Mouse (Mus musculus): ENCODE measurements around the gene Hck. TPM values are rescaled to one million over a fixed set of nuclear protein-coding genes. Genes with fewer than 3 reads are reported as not detected.

The Hck gene
- polyA plus RNA-seq, 1 experiment from 2014 or later: 1.9 TPM

DNA sequence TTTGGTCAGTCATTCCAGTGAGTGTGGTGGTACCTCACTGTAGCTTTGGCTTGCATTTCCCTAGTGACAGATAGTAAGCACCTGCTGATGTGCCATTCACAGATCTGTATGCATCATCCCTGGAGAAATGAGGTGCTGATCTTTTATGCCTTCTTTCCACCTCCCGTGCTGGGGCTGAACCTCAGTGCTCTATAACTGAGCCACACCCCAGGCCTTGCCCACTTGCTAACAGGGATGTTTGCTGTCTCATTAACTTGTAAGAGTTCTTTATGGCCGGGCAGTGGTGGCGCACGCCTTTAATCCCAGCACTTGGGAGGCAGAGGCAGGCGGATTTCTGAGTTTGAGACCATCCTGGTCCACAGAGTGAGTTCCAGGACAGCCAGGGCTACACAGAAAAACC is 63.7 kb downstream of the Hck start:
- no peak overlapping the region for H3K4me3 ChIP-seq (ENCODE audit: low read depth, low read length)
- H3K9me3 ChIP-seq (replicated peaks; ENCODE audit: control insufficient read depth, low read length): no peaks in the 10 kb centered on the region
- H3K27me3 ChIP-seq (replicated peaks; ENCODE audit: control insufficient read depth, insufficient read depth, low read length): no peaks in the 10 kb centered on the region
- no peak overlapping the region for H3K4me2 ChIP-seq (ENCODE audit: low read length)
- 93% methylated on average over 5 of the region's 5 CpGs for WGBS
- H3K36me3 ChIP-seq (ENCODE audit: control insufficient read depth, insufficient read depth, low read length): no peaks in the 10 kb centered on the region
- peaks cover 5% of the 10 kb centered on the region; the same call in 1 of the 2 replicates for H3K4me1 ChIP-seq (ENCODE audit: control insufficient read depth, insufficient read depth, low read length)
- DNase-seq (ENCODE audit: low spot score) (no peak), ATAC-seq (no peak)
- no peak overlapping the region for H3K9ac ChIP-seq (ENCODE audit: low read length)
- H3K27ac ChIP-seq (ENCODE audit: low read depth, low read length): no peak overlapping the region

DNA sequence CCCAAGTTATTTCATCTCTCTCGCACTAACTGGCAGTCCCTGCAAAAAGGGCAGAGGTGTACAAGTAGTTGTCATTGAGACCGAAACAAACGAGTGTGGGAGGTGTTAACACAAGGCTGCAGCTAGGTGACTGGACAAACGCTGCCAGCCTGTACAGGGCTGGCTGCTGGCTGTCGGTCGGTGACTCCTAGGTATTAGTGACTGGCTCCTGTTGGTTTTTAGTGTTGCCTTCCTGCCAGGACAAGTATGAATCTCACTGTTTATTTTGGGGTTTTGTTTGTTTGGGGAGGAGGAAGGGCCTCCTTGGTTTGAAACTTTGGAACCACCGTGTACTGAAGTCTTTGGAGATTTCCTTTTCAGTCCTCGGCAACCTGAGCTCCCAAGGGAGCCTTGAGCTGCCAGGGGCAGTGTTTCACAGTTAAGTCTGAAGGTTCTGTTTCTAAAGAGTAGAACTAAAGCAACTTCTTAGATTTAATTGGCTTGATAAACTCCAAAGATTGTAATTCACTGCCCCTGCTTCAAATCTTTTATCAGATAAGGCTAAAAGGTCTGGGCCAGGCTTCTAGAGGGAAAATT is 67.8 kb downstream of the Hck start:
- ATAC-seq (no peak), DNase-seq (ENCODE audit: low spot score) (no peak)
- Histone ChIP-seq H3K4me1 (ENCODE audit: control insufficient read depth, insufficient read depth, low read length) (no peaks in the 10 kb centered on the region), H3K9ac (ENCODE audit: low read length) (no peak overlapping the region), H3K27ac (ENCODE audit: low read depth, low read length) (no peak overlapping the region), H3K4me2 (ENCODE audit: low read length) (no peak overlapping the region), H3K36me3 (ENCODE audit: control insufficient read depth, insufficient read depth, low read length) (peaks cover 21% of the 10 kb centered on the region), H3K27me3 (replicated peaks; ENCODE audit: control insufficient read depth, insufficient read depth, low read length) (no peaks in the 10 kb centered on the region), H3K9me3 (replicated peaks; ENCODE audit: control insufficient read depth, low read length) (no peaks in the 10 kb centered on the region), H3K4me3 (ENCODE audit: low read depth, low read length) (no peak overlapping the region)
- WGBS: 83% methylated on average over 8 of the region's 8 CpGs

DNA sequence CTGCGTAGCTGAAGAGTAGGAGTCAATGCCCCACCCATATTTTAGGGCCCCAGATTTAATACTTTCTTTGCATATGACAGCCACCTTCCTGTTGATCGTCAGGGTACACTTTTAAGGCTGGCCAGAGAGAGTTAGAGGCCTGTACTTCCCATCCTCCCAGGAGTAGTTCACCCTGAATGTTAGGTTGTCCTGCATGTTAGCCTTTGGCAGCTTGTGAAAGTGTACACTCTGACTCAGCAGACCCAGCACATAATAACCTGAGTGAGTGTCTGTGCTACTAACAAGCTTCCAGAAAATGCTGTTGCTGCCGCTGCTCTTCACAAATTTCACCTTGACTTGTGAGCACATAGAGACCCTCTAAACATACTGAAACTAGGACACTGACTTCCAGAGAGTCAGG is 68.9 kb downstream of the Hck start:
- no peak for ATAC-seq
- no peak overlapping the region for H3K4me2 ChIP-seq (ENCODE audit: low read length)
- DNase-seq (ENCODE audit: low spot score): no peak
- H3K9ac ChIP-seq (ENCODE audit: low read length): no peak overlapping the region
- H3K27ac ChIP-seq (ENCODE audit: low read depth, low read length): no peak overlapping the region
- H3K4me3 ChIP-seq (ENCODE audit: low read depth, low read length): no peak overlapping the region
- H3K9me3 ChIP-seq (replicated peaks; ENCODE audit: control insufficient read depth, low read length): no peaks in the 10 kb centered on the region
- peaks cover 30% of the 10 kb centered on the region for H3K36me3 ChIP-seq (ENCODE audit: control insufficient read depth, insufficient read depth, low read length)
- H3K27me3 ChIP-seq (replicated peaks; ENCODE audit: control insufficient read depth, insufficient read depth, low read length): no peaks in the 10 kb centered on the region
- H3K4me1 ChIP-seq (ENCODE audit: control insufficient read depth, insufficient read depth, low read length): no peaks in the 10 kb centered on the region
- WGBS: 95% methylated on average over 3 of the region's 3 CpGs

DNA sequence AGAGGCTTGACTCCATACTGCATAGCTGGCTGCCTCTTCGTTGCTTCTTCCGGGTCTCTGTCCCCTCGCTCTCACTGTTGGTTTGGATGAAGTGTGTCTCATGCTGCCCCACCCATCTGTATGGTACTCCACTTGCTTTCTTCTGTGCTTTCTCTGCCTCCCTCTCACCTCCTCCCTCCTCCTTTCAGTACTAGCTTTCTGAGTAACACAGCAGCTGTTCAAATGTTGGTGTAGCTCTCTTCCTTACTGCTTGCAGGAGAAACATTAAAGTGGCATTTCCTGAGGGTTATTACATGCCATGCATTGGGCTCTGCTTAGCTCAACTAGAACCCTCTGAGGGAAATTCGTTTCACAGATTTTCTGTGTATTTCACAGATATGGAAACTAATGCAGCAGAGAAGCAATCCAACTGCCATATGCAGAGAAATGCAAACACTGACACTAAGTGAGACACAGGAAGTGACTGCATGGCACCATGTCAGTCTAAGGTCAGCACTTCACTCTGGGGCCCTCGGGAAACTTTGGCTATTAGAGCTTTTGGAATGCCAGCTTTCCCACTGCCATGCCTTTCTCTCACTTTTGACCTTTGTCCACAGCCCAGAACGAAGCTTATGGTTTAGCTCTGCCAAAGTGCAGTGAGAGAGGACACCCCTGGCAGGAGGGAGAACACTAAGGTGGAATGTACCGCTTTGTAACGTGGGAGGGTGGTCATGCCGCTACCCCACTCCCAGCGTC is 71.0 kb downstream of the Hck start:
- Histone ChIP-seq H3K27me3 (replicated peaks; ENCODE audit: control insufficient read depth, insufficient read depth, low read length) (no peaks in the 10 kb centered on the region), H3K27ac (ENCODE audit: low read depth, low read length) (no peak overlapping the region), H3K4me2 (ENCODE audit: low read length) (no peak overlapping the region), H3K9me3 (replicated peaks; ENCODE audit: control insufficient read depth, low read length) (no peaks in the 10 kb centered on the region), H3K4me1 (ENCODE audit: control insufficient read depth, insufficient read depth, low read length) (no peaks in the 10 kb centered on the region), H3K36me3 (ENCODE audit: control insufficient read depth, insufficient read depth, low read length) (peaks cover 49% of the 10 kb centered on the region), H3K9ac (ENCODE audit: low read length) (no peak overlapping the region), H3K4me3 (ENCODE audit: low read depth, low read length) (no peak overlapping the region)
- no peak for ATAC-seq
- WGBS: 92% methylated on average over 10 of the region's 10 CpGs
- DNase-seq (ENCODE audit: low spot score): no peak

- no peaks in the 10 kb centered on the region for H3K9me3 ChIP-seq (replicated peaks; ENCODE audit: control insufficient read depth, low read length)
- 87% methylated on average over 3 of the region's 3 CpGs for WGBS
- H3K4me1 ChIP-seq (ENCODE audit: control insufficient read depth, insufficient read depth, low read length): no peaks in the 10 kb centered on the region
- H3K27ac ChIP-seq (ENCODE audit: low read depth, low read length): no peak overlapping the region
- H3K27me3 ChIP-seq (replicated peaks; ENCODE audit: control insufficient read depth, insufficient read depth, low read length): no peaks in the 10 kb centered on the region
- H3K4me3 ChIP-seq (ENCODE audit: low read depth, low read length): no peak overlapping the region
- peaks cover 56% of the 10 kb centered on the region for H3K36me3 ChIP-seq (ENCODE audit: control insufficient read depth, insufficient read depth, low read length)
- H3K4me2 ChIP-seq (ENCODE audit: low read length): no peak overlapping the region
- H3K9ac ChIP-seq (ENCODE audit: low read length): no peak overlapping the region
- no peak for DNase-seq (ENCODE audit: low spot score)
- no peak for ATAC-seq
Measured at GRCm38 (mm10) chr2:153179961-153180360, 71.7 kb downstream of the Hck start.

DNA sequence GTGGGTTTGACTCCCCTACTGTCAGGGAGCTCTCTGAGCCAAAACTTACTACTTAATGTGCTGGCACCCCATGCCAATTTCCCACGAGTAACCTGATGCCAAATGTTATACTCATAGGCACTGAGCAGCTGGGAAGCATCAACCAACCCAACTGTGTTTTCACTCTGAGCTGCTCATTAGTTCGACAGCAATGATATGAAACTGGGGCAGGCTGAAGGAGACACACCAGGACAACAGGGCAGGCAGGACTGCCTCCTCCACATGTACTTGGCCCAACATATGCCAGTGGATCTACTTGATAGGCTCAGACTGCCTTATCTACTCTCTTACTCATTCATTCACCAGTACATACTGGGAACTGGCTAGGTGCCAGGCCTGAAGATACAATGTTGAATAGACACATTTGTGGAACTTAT is 77.9 kb downstream of the Hck start:
- WGBS: 53% methylated on average over 2 of the region's 2 CpGs

GRCm38 (mm10) chr2:153187848-153188247 is 79.6 kb downstream of the Hck start:
- Histone ChIP-seq H3K4me1 (ENCODE audit: control insufficient read depth, insufficient read depth, low read length) (no peaks in the 10 kb centered on the region), H3K9ac (ENCODE audit: low read length) (no peak overlapping the region), H3K9me3 (replicated peaks; ENCODE audit: control insufficient read depth, low read length) (no peaks in the 10 kb centered on the region), H3K27ac (ENCODE audit: low read depth, low read length) (no peak overlapping the region), H3K27me3 (replicated peaks; ENCODE audit: control insufficient read depth, insufficient read depth, low read length) (no peaks in the 10 kb centered on the region), H3K4me3 (ENCODE audit: low read depth, low read length) (no peak overlapping the region), H3K4me2 (ENCODE audit: low read length) (no peak overlapping the region), H3K36me3 (ENCODE audit: control insufficient read depth, insufficient read depth, low read length) (peaks cover 92% of the 10 kb centered on the region)
- 94% methylated on average over 2 of the region's 2 CpGs for WGBS
- ATAC-seq: no peak
- DNase-seq (ENCODE audit: low spot score): no peak

More for the DNA sequence above, 77.9 kb downstream of the Hck start:
- DNase-seq (ENCODE audit: low spot score) (peak; percentile 78), ATAC-seq (peak; percentile 54)
- Histone ChIP-seq H3K27ac (ENCODE audit: low read depth, low read length) (no peak overlapping the region), H3K9me3 (replicated peaks; ENCODE audit: control insufficient read depth, low read length) (no peaks in the 10 kb centered on the region), H3K27me3 (replicated peaks; ENCODE audit: control insufficient read depth, insufficient read depth, low read length) (no peaks in the 10 kb centered on the region), H3K4me2 (ENCODE audit: low read length) (no peak overlapping the region), H3K9ac (ENCODE audit: low read length) (no peak overlapping the region), H3K36me3 (ENCODE audit: control insufficient read depth, insufficient read depth, low read length) (peaks cover 90% of the 10 kb centered on the region), H3K4me1 (ENCODE audit: control insufficient read depth, insufficient read depth, low read length) (no peaks in the 10 kb centered on the region), H3K4me3 (ENCODE audit: low read depth, low read length) (no peak overlapping the region)

DNA sequence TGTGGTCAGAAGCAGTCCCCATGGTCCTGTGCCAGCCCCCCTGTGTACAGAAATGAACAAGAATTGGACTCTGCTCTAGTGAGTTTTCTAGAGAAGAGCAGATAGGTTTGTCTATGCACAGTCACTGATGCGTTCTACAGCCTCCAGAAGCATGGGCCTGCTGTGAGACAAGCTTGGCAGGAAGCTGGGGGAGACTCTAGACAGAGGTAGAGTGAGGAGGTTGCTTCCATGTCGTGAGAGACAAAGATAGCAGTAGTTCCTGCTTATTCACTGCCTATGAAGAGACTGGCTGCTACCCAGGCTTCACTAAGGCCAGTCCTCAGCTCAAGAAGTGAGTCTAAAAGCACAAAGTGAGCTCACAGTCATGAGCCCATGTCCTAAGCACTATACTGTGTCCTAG is 83.0 kb downstream of the Hck start:
- DNase-seq (ENCODE audit: low spot score) (no peak), ATAC-seq (no peak)
- peaks cover 88% of the 10 kb centered on the region for H3K36me3 ChIP-seq (ENCODE audit: control insufficient read depth, insufficient read depth, low read length)
- H3K4me2 ChIP-seq (ENCODE audit: low read length): no peak overlapping the region
- no peaks in the 10 kb centered on the region for H3K27me3 ChIP-seq (replicated peaks; ENCODE audit: control insufficient read depth, insufficient read depth, low read length)
- WGBS: 87% methylated on average over 2 of the region's 2 CpGs
- no peak overlapping the region for H3K9ac ChIP-seq (ENCODE audit: low read length)
- H3K9me3 ChIP-seq (replicated peaks; ENCODE audit: control insufficient read depth, low read length): no peaks in the 10 kb centered on the region
- H3K27ac ChIP-seq (ENCODE audit: low read depth, low read length): no peak overlapping the region
- no peaks in the 10 kb centered on the region for H3K4me1 ChIP-seq (ENCODE audit: control insufficient read depth, insufficient read depth, low read length)
- no peak overlapping the region for H3K4me3 ChIP-seq (ENCODE audit: low read depth, low read length)

DNA sequence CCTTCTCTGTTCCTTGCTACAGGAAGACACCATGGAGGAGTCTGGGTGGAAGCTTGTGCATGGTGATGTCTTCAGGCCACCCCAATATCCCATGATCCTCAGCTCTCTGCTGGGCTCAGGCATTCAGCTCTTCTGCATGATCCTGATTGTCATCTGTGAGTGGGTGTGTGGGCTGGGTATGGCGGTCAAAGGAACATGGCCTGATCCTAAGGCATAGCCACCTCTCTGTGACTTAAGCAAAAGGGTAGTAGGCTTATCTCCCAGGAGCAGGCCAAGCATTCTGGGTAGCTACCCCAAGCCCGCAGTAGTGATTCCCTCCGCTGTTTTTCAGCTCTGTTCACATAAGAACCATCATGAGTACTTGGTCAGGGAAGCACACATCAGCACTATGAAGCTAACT is 86.0 kb downstream of the Hck start:
- no peaks in the 10 kb centered on the region for H3K27me3 ChIP-seq (replicated peaks; ENCODE audit: control insufficient read depth, insufficient read depth, low read length)
- no peak overlapping the region for H3K27ac ChIP-seq (ENCODE audit: low read depth, low read length)
- H3K4me2 ChIP-seq (ENCODE audit: low read length): no peak overlapping the region
- H3K36me3 ChIP-seq (ENCODE audit: control insufficient read depth, insufficient read depth, low read length): peaks cover 84% of the 10 kb centered on the region
- no peak overlapping the region for H3K9ac ChIP-seq (ENCODE audit: low read length)
- ATAC-seq (no peak), DNase-seq (ENCODE audit: low spot score) (no peak)
- H3K4me1 ChIP-seq (ENCODE audit: control insufficient read depth, insufficient read depth, low read length): no peaks in the 10 kb centered on the region
- H3K4me3 ChIP-seq (ENCODE audit: low read depth, low read length): no peak overlapping the region
- WGBS: 98% methylated on average over 3 of the region's 3 CpGs
- no peaks in the 10 kb centered on the region for H3K9me3 ChIP-seq (replicated peaks; ENCODE audit: control insufficient read depth, low read length)
